Comparison of ENCODE assay signal across 27 mouse cellular contexts in the genomic region with DNA sequence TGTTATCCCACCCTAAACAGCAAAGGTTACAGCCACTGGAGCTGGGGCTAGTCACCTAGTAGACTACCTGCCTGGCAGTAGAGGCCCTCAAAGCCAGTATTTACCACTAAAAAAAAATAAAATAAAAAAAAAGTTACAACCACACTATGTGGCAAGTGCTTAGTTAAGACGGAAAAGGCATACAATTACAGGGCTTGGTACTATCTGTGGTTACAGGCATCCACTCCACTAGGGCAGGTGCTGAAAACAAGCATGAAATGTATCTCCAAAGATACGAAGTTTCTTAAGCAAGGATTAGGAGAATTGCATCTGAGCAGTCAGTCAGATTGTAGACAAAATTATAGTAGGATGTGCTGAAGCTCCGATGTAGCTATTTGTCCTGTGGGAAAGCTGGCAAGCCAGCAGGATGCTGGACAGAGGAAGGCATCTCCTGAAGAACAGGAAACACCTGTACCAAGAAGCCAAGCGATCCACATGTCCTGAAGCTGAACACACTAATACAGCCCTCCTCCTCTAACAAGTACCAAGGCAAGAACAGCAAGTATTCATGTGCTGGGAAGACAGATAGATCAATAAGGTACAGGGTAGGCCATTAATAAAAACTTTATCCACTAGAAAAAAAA. TPM values are rescaled to one million over a fixed set of nuclear protein-coding genes. Genes with fewer than 3 reads are reported as not detected.
A peak's percentile ranks its signal among the peaks of the same experiment; 100 is the strongest.
DNase-seq lines count a peak whose midpoint lies in the region; ATAC-seq lines count a peak whose summit lies in the region.
"Had no signal": no experiment of that assay in that cellular context is flagged by ENCODE, and none has a peak within 500 bp of the region (broad histone marks: within the 10 kb centered on the region; RNA-seq: fewer than 3 reads in every experiment).

No protein-coding gene starts in this region.

- no peaks in the 10 kb centered on the region for H3K36me3 ChIP-seq in limb, embryonic 15.5 days
- no peaks in the 10 kb centered on the region for H3K36me3 ChIP-seq in limb, embryonic 10.5 days
- H3K36me3 ChIP-seq in megakaryocyte, embryonic 14.5 days (replicated peaks; ENCODE audit: low read length), result peaks cover 31% of the 10 kb centered on the region
- no peaks in the 10 kb centered on the region for H3K36me3 ChIP-seq in hindbrain, embryonic 10.5 days
- H3K36me3 ChIP-seq: heart, embryonic 10.5 days; heart, embryonic 15.5 days; limb, embryonic 13.5 days; liver, embryonic 12.5 days; lung, embryonic 15.5 days had no signal

- no peak for ATAC-seq in limb, embryonic 15.5 days (ENCODE audit: insufficient number of reproducible peaks, low FRiP score, low TSS enrichment, low read depth)
- no peak for ATAC-seq in megakaryocyte, adult 5-6 weeks (ENCODE audit: poor library complexity, severe bottlenecking)
- ATAC-seq: forebrain, embryonic 16.5 days; liver, embryonic 12.5 days had no signal

- peak; percentile 27 for DNase-seq in kidney, adult 9 months
- no peak for DNase-seq in kidney, adult 11 months
- no peak for DNase-seq in limb, embryonic 10.5 days (ENCODE audit: low spot score)
- DNase-seq in hindbrain, embryonic 10.5 days (ENCODE audit: low spot score), result no peak
- DNase-seq: adrenal gland, postnatal 25 days; B cell, adult 2 months; cerebellum, adult 11-12 months; cerebellum, adult 9-11 months; gastrocnemius, adult 2 months; heart, postnatal 36 days; midbrain, embryonic 14.5 days; thymus, adult 2 months; thymus, postnatal 36 days had no signal

- H3K9me3 ChIP-seq in limb, embryonic 15.5 days, result no peaks in the 10 kb centered on the region
- H3K9me3 ChIP-seq in limb, embryonic 10.5 days (replicated peaks), result no peaks in the 10 kb centered on the region
- no peaks in the 10 kb centered on the region for H3K9me3 ChIP-seq in megakaryocyte, embryonic 14.5 days
- no peaks in the 10 kb centered on the region for H3K9me3 ChIP-seq in hindbrain, embryonic 10.5 days
- H3K9me3 ChIP-seq: heart, embryonic 10.5 days; heart, embryonic 15.5 days; limb, embryonic 13.5 days; liver, embryonic 12.5 days; lung, embryonic 15.5 days had no signal

- H3K27me3 ChIP-seq in limb, embryonic 15.5 days, result no peaks in the 10 kb centered on the region
- H3K27me3 ChIP-seq in limb, embryonic 10.5 days (ENCODE audit: low read depth, poor library complexity, severe bottlenecking), result no peaks in the 10 kb centered on the region
- no peaks in the 10 kb centered on the region for H3K27me3 ChIP-seq in megakaryocyte, embryonic 14.5 days (replicated peaks)
- H3K27me3 ChIP-seq in hindbrain, embryonic 10.5 days (ENCODE audit: insufficient read depth, poor library complexity, severe bottlenecking), result no peaks in the 10 kb centered on the region
- H3K27me3 ChIP-seq: heart, embryonic 15.5 days; limb, embryonic 13.5 days; liver, embryonic 12.5 days; lung, embryonic 15.5 days had no signal

- H3K4me3 ChIP-seq in limb, embryonic 15.5 days, result no peak overlapping the region
- no peak overlapping the region for H3K4me3 ChIP-seq in limb, embryonic 10.5 days
- H3K4me3 ChIP-seq in megakaryocyte, embryonic 14.5 days (replicated peaks), result peak overlapping the region; percentile 73
- H3K4me3 ChIP-seq in hindbrain, embryonic 10.5 days, result no peak overlapping the region
- H3K4me3 ChIP-seq: erythroblast, embryonic 14.5 days; gastrocnemius, adult 2 months; heart, embryonic 10.5 days; heart, embryonic 15.5 days; layer of hippocampus, adult 2 months; left cerebral cortex, adult 2 months; limb, embryonic 13.5 days; liver, embryonic 12.5 days; lung, embryonic 15.5 days had no signal

- WGBS in limb, embryonic 15.5 days, result 73% methylated on average over 4 of the region's 4 CpGs
- WGBS in limb, embryonic 10.5 days, result 88% methylated on average over 4 of the region's 4 CpGs
- WGBS in hindbrain, embryonic 10.5 days, result 95% methylated on average over 4 of the region's 4 CpGs

- no peak overlapping the region for H3K4me2 ChIP-seq in limb, embryonic 15.5 days
- H3K4me2 ChIP-seq: heart, embryonic 15.5 days; hindbrain, embryonic 14.5 days; limb, embryonic 13.5 days; liver, embryonic 12.5 days; lung, embryonic 15.5 days had no signal

- no peak overlapping the region for H3K9ac ChIP-seq in limb, embryonic 15.5 days
- H3K9ac ChIP-seq: heart, embryonic 15.5 days; hindbrain, embryonic 14.5 days; limb, embryonic 13.5 days; liver, embryonic 12.5 days; lung, embryonic 15.5 days had no signal

- 0 out of 2 replicates have a peak overlapping the region, but pooled peaks have one; percentile 6 for H3K27ac ChIP-seq in limb, embryonic 15.5 days
- no peak overlapping the region for H3K27ac ChIP-seq in limb, embryonic 10.5 days
- no peak overlapping the region for H3K27ac ChIP-seq in hindbrain, embryonic 10.5 days
- H3K27ac ChIP-seq: gastrocnemius, adult 2 months; heart, embryonic 10.5 days; heart, embryonic 15.5 days; hindbrain, embryonic 14.5 days; kidney, postnatal 0 days; layer of hippocampus, adult 2 months; left cerebral cortex, adult 2 months; limb, embryonic 13.5 days; liver, embryonic 12.5 days; lung, embryonic 15.5 days had no signal

- H3K4me1 ChIP-seq in limb, embryonic 15.5 days, result peaks cover 7% of the 10 kb centered on the region; the same call in 1 of the 2 replicates
- H3K4me1 ChIP-seq in limb, embryonic 10.5 days, result peaks cover 12% of the 10 kb centered on the region
- peaks cover 56% of the 10 kb centered on the region for H3K4me1 ChIP-seq in megakaryocyte, embryonic 14.5 days
- peaks cover 30% of the 10 kb centered on the region for H3K4me1 ChIP-seq in hindbrain, embryonic 10.5 days (replicated peaks)

RNA-seq across cellular contexts. Expression of gene Erbin, which starts 6.1 kb away (rescaled TPM):
- 15.4 and 20.3 TPM in 2 replicates for polyA plus RNA-seq in limb, embryonic 15.5 days (2015; fragmentation: Nextera tagmentation; extraction: Ambion mirVana)
- polyA plus RNA-seq in limb, embryonic 10.5 days (2016; fragmentation: Nextera tagmentation; extraction: Ambion mirVana), result 12.2 and 16.6 TPM in 2 replicates
- 1.3 and 6.6 TPM in 2 replicates for polyA plus RNA-seq in megakaryocyte, embryonic 14.5 days (2012; ENCODE audit: insufficient read depth, low replicate concordance)
- total RNA-seq in megakaryocyte, adult 5-6 weeks (2015), result 85.4 and 98.6 TPM in 2 replicates
- 84.8 and 96.9 TPM in 2 replicates for total RNA-seq in megakaryocyte, adult 5-6 weeks (2017)
- 10.3 and 12.2 TPM in 2 replicates for polyA plus RNA-seq in hindbrain, embryonic 10.5 days (2016; fragmentation: Nextera tagmentation; extraction: Ambion mirVana)
